Mouse (Mus musculus) E14TG2a.4 (cell line): ENCODE measurements at regions not wholly inside any gene's neighbourhood (a gene's known extent, or its start where the extent isn't known, plus 50 kb on each side); places are given as distances from the start of the nearest gene placed in this dataset.
"Not testable (repeated sequence)": the region's sequence is repeated elsewhere in the genome, so short reads cannot be mapped to it uniquely, and the experiment has no call there.

Experiments
- CTCF ChIP-seq: conservative IDR thresholded peaks from 2 replicates; pipeline ENCODE4 v1.5.1; 2014; ENCODE audit warnings: low read length
- POU5F1 ChIP-seq: IDR thresholded peaks from 2 replicates; pipeline ENCODE4 v1.6.1; 2014; ENCODE audit warnings: low read length, borderline replicate concordance

GRCm38 (mm10) chr13:99663422-99663821 lies 147.1 kb upstream of the Map1b start:
- TF ChIP-seq CTCF, POU5F1: not testable (repeated sequence)
